Mouse (Mus musculus) neural tube, embryonic 15.5 days (tissue): ENCODE results near the gene Baiap2. TPM values are rescaled to one million over a fixed set of nuclear protein-coding genes. Genes with fewer than 3 reads are reported as not detected.

Experiments used
- ATAC-seq: fragments of 200-750 bp; cut with Nextera tagmentation; 2 replicates; pipeline ENCODE4 v1.8.0; 2017; ENCODE audit warnings: mild to moderate bottlenecking, moderate TSS enrichment, moderate library complexity; ENCODE audit not compliant: low FRiP score
- H3K27ac ChIP-seq: fragments of 300-500 bp; sonication (generic); replicated peaks from 2 replicates; pipeline ENCODE4 v1.5.1; 2015; ENCODE audit warnings: mild to moderate bottlenecking, inconsistent platforms
- H3K27me3 ChIP-seq: fragments of 300-500 bp; sonication (generic); replicated peaks from 2 replicates; pipeline ENCODE4 v1.6.1; 2015; ENCODE audit warnings: inconsistent platforms
- H3K36me3 ChIP-seq: fragments of 300-500 bp; sonication (generic); 2 replicates; pipeline ENCODE4 v1.6.1; 2015; ENCODE audit warnings: inconsistent platforms
- H3K4me1 ChIP-seq: fragments of 300-500 bp; sonication (generic); 2 replicates; pipeline ENCODE4 v1.6.1; 2015; ENCODE audit warnings: inconsistent platforms
- H3K4me2 ChIP-seq: fragments of 300-500 bp; sonication (generic); 2 replicates; pipeline ENCODE4 v1.6.1; 2015; ENCODE audit warnings: inconsistent platforms, mild to moderate bottlenecking, moderate library complexity
- H3K4me3 ChIP-seq: fragments of 300-500 bp; sonication (generic); replicated peaks from 2 replicates; pipeline ENCODE4 v1.5.1; 2015; ENCODE audit warnings: mild to moderate bottlenecking, inconsistent platforms
- H3K9ac ChIP-seq: fragments of 300-500 bp; sonication (generic); replicated peaks from 2 replicates; pipeline ENCODE4 v1.6.1; 2015; ENCODE audit warnings: mild to moderate bottlenecking, inconsistent platforms
- H3K9me3 ChIP-seq: fragments of 300-500 bp; sonication (generic); replicated peaks from 2 replicates; pipeline ENCODE4 v1.6.1; 2016; ENCODE audit warnings: inconsistent platforms
- WGBS: fragments of 180-500 bp; shearing (Covaris S2); methylation state at CpG from one replicate; pipeline ENCODE4 v1.1.7; 2015; ENCODE audit warnings: mixed read lengths; 5-methylcytosine and 5-hydroxymethylcytosine counted together
- polyA plus RNA-seq: library from polyadenylated mRNA; unstranded; fragments of >200 nt; fragmentation: Nextera tagmentation; extraction: Ambion mirVana; gene quantifications from 2 replicates; pipeline ENCODE4 v1.2.1, GENCODE M21; 2015

Gene Baiap2
- polyA plus RNA-seq, 1 experiment from 2014 or later: 16.6 TPM

- no peak overlapping the region for H3K27ac ChIP-seq
- WGBS: 82% methylated on average over 4 of the region's 4 CpGs
- H3K9ac ChIP-seq: no peak overlapping the region
- no peak for ATAC-seq
- H3K4me2 ChIP-seq: no peak overlapping the region
- H3K27me3 ChIP-seq: no peaks in the 10 kb centered on the region; the same call in 1 of the 2 replicates
- H3K4me1 ChIP-seq: peaks cover 12% of the 10 kb centered on the region
- no peaks in the 10 kb centered on the region for H3K9me3 ChIP-seq
- no peak overlapping the region for H3K4me3 ChIP-seq
- H3K36me3 ChIP-seq: peaks cover 58% of the 10 kb centered on the region
These were observed 65.0 kb downstream of the Baiap2 start for GRCm38 (mm10) chr11:120007496-120008080.

GRCm38 (mm10) chr11:120008501-120008900 lies 65.9 kb downstream of the Baiap2 start:
- Histone ChIP-seq H3K27me3 (no peaks in the 10 kb centered on the region; the same call in 1 of the 2 replicates), H3K4me2 (no peak overlapping the region), H3K4me3 (no peak overlapping the region), H3K9me3 (no peaks in the 10 kb centered on the region), H3K4me1 (peaks cover 16% of the 10 kb centered on the region), H3K9ac (no peak overlapping the region), H3K36me3 (peaks cover 64% of the 10 kb centered on the region), H3K27ac (no peak overlapping the region)
- WGBS: 100% methylated on average over 1 of the region's 1 CpGs
- ATAC-seq: no peak

- Histone ChIP-seq H3K27me3 (no peaks in the 10 kb centered on the region; the same call in 1 of the 2 replicates), H3K9ac (no peak overlapping the region), H3K9me3 (no peaks in the 10 kb centered on the region), H3K4me1 (peaks cover 18% of the 10 kb centered on the region), H3K4me3 (no peak overlapping the region), H3K4me2 (no peak overlapping the region), H3K27ac (no peak overlapping the region), H3K36me3 (peaks cover 63% of the 10 kb centered on the region)
- no peak for ATAC-seq
- WGBS: 91% methylated on average over 8 of the region's 8 CpGs
These were observed 66.4 kb downstream of the Baiap2 start for GRCm38 (mm10) chr11:120008956-120009355.

GRCm38 (mm10) chr11:120009937-120010336 lies 67.4 kb downstream of the Baiap2 start:
- no peak overlapping the region for H3K4me3 ChIP-seq
- 78% methylated on average over 20 of the region's 20 CpGs for WGBS
- H3K9me3 ChIP-seq: no peaks in the 10 kb centered on the region
- H3K27me3 ChIP-seq: no peaks in the 10 kb centered on the region; the same call in 1 of the 2 replicates
- H3K27ac ChIP-seq: no peak overlapping the region
- no peak for ATAC-seq
- H3K9ac ChIP-seq: no peak overlapping the region
- peaks cover 64% of the 10 kb centered on the region for H3K36me3 ChIP-seq
- H3K4me2 ChIP-seq: no peak overlapping the region
- H3K4me1 ChIP-seq: peaks cover 18% of the 10 kb centered on the region

GRCm38 (mm10) chr11:120011114-120011760 lies 68.7 kb downstream of the Baiap2 start:
- H3K4me1 ChIP-seq: peaks cover 18% of the 10 kb centered on the region
- H3K4me2 ChIP-seq: peak overlapping the region; percentile 36
- no peaks in the 10 kb centered on the region; the same call in 1 of the 2 replicates for H3K27me3 ChIP-seq
- peaks cover 74% of the 10 kb centered on the region for H3K36me3 ChIP-seq
- no peak overlapping the region for H3K27ac ChIP-seq
- no peak for ATAC-seq
- H3K4me3 ChIP-seq: no peak overlapping the region
- H3K9me3 ChIP-seq: no peaks in the 10 kb centered on the region
- WGBS: 69% methylated on average over 11 of the region's 11 CpGs
- H3K9ac ChIP-seq: no peak overlapping the region; the same call in 1 of the 2 replicates

GRCm38 (mm10) chr11:120011761-120012560 lies 69.4 kb downstream of the Baiap2 start:
- ATAC-seq: 0 out of 2 replicates have a peak, but pooled peaks have one; percentile 2
- Histone ChIP-seq H3K4me1 (peaks cover 18% of the 10 kb centered on the region), H3K27ac (no peak overlapping the region), H3K36me3 (peaks cover 70% of the 10 kb centered on the region), H3K9me3 (no peaks in the 10 kb centered on the region), H3K27me3 (no peaks in the 10 kb centered on the region; the same call in 1 of the 2 replicates), H3K9ac (no peak overlapping the region; the same call in 1 of the 2 replicates), H3K4me3 (0 out of 2 replicates have a peak overlapping the region, but pooled peaks have one; percentile 1), H3K4me2 (peak overlapping the region; percentile 36)
- WGBS: 36% methylated on average over 43 of the region's 43 CpGs

- Histone ChIP-seq H3K4me3 (no peak overlapping the region), H3K9me3 (no peaks in the 10 kb centered on the region), H3K4me2 (no peak overlapping the region; the same call in 1 of the 2 replicates), H3K9ac (no peak overlapping the region), H3K27me3 (no peaks in the 10 kb centered on the region; the same call in 1 of the 2 replicates), H3K4me1 (peaks cover 18% of the 10 kb centered on the region), H3K27ac (no peak overlapping the region), H3K36me3 (peaks cover 68% of the 10 kb centered on the region)
- ATAC-seq: 0 out of 2 replicates have a peak, but pooled peaks have one; percentile 5
- WGBS: 78% methylated on average over 13 of the region's 13 CpGs
These were observed 70.1 kb downstream of the Baiap2 start for GRCm38 (mm10) chr11:120012702-120013101.

- Histone ChIP-seq H3K9me3 (no peaks in the 10 kb centered on the region), H3K9ac (peak overlapping the region; percentile 20; the same call in 1 of the 2 replicates), H3K4me2 (peak overlapping the region; percentile 56), H3K27ac (peak overlapping the region; percentile 61), H3K27me3 (no peaks in the 10 kb centered on the region; the same call in 1 of the 2 replicates), H3K4me3 (peak overlapping the region; percentile 22), H3K36me3 (peaks cover 66% of the 10 kb centered on the region), H3K4me1 (peaks cover 18% of the 10 kb centered on the region)
- 11% methylated on average over 21 of the region's 21 CpGs for WGBS
- ATAC-seq: peak; percentile 75
These were observed 70.7 kb downstream of the Baiap2 start for GRCm38 (mm10) chr11:120013174-120013711.

GRCm38 (mm10) chr11:120014758-120015157 lies 72.2 kb downstream of the Baiap2 start:
- 92% methylated on average over 4 of the region's 4 CpGs for WGBS

GRCm38 (mm10) chr11:120017011-120017410 lies 74.4 kb downstream of the Baiap2 start:
- H3K36me3 ChIP-seq: peaks cover 39% of the 10 kb centered on the region
- H3K4me2 ChIP-seq: no peak overlapping the region
- no peaks in the 10 kb centered on the region; the same call in 1 of the 2 replicates for H3K27me3 ChIP-seq
- 81% methylated on average over 8 of the region's 8 CpGs for WGBS
- no peak overlapping the region for H3K4me3 ChIP-seq
- no peak overlapping the region for H3K9ac ChIP-seq
- 0 out of 2 replicates have a peak overlapping the region, but pooled peaks have one; percentile 23 for H3K27ac ChIP-seq
- peaks cover 19% of the 10 kb centered on the region for H3K4me1 ChIP-seq
- ATAC-seq: no peak
- no peaks in the 10 kb centered on the region for H3K9me3 ChIP-seq

More at GRCm38 (mm10) chr11:120014758-120015157, 72.2 kb downstream of the Baiap2 start:
- no peak for ATAC-seq
- Histone ChIP-seq H3K4me1 (peaks cover 18% of the 10 kb centered on the region), H3K9ac (0 out of 2 replicates have a peak overlapping the region, but pooled peaks have one; percentile 20), H3K4me2 (peak overlapping the region; percentile 2; the same call in 1 of the 2 replicates), H3K27me3 (no peaks in the 10 kb centered on the region; the same call in 1 of the 2 replicates), H3K9me3 (no peaks in the 10 kb centered on the region), H3K36me3 (peaks cover 58% of the 10 kb centered on the region), H3K27ac (no peak overlapping the region), H3K4me3 (no peak overlapping the region)
